Mouse (Mus musculus): Measurements from ENCODE around the gene Lck.

GRCm38 (mm10) chr4:129500607-129501566 lies 72.6 kb downstream of the Lck start:
- TF ChIP-seq POLR2A (IDR thresholded peaks at IDR 0.05; ENCODE audit: insufficient read length, low read depth) (no peak), USF1 (IDR thresholded peaks at IDR 0.05; ENCODE audit: low read depth) (no peak), CEBPB (IDR thresholded peaks at IDR 0.05; ENCODE audit: insufficient read depth, poor library complexity, severe bottlenecking) (no peak), TCF12 (IDR thresholded peaks at IDR 0.05; ENCODE audit: insufficient read depth, poor library complexity, severe bottlenecking) (no peak), REST (IDR thresholded peaks at IDR 0.05; ENCODE audit: insufficient read depth, insufficient read length) (no peak), MYOG (IDR thresholded peaks at IDR 0.05; ENCODE audit: control insufficient read depth in 1 of 3, insufficient read depth in 1 of 3, insufficient read length in 2 of 3, low read depth in 2 of 3) (no peak), E2F4 (IDR thresholded peaks at IDR 0.05; ENCODE audit: insufficient read depth) (no peak), TCF3 (IDR thresholded peaks at IDR 0.05; ENCODE audit: insufficient read length, low read depth) (no peak), POLR2AphosphoS2 (IDR thresholded peaks at IDR 0.05; ENCODE audit: insufficient read length, low read depth) (no peak)

Measured in myocyte (in vitro differentiated cells).